Mouse (Mus musculus): Measurements from ENCODE around the gene Polr2l.

Polr2l gene

DNA sequence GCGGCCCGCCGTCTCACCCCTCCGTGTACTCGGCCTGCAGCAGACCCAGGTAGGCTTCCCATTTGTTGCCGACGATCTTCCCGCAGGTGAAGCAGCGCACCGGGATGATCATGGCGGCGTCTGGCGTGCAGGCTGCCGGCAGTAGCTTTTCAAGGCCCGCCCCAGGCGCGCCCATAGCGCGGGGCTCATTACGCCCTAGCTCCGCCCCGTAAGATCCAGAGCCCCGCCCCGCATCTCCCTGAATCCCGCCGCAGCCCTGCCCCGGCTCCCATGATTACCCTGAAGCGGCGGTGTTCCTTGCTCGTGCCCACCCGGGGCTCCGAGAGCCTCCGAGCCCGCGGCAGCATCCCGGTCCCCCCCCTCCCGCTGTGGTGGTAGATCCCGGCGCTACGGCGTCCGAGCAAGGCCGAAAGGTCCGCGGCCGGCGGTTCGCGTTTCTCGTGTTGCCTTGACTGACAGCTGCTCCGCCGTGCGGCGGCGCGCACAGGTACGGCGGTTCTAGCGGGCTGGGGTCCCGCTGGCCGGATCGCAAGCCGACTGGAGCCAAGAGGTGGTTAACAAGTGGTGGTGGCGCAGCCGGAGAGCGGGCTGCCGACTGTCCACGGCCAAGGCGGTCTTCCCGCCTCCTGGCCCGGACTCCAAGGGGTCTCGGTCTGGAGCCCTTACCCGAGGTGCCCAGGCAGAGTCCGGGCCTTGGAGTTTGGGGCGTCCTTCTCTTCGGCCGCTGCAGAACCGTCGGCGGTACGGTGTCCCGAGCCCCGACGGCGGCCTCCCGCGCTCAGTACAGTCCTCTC lies at the start of gene Polr2l, which contains the start of gene Tspan4:
TSS of gene Polr2l (minus strand) at position 122 of the 794 bp plus-strand sequence.
TSS of gene Tspan4 (plus strand) at position 230 of the 794 bp plus-strand sequence.
- DNase-seq (ENCODE audit: low read depth) = peak; percentile 68

DNA sequence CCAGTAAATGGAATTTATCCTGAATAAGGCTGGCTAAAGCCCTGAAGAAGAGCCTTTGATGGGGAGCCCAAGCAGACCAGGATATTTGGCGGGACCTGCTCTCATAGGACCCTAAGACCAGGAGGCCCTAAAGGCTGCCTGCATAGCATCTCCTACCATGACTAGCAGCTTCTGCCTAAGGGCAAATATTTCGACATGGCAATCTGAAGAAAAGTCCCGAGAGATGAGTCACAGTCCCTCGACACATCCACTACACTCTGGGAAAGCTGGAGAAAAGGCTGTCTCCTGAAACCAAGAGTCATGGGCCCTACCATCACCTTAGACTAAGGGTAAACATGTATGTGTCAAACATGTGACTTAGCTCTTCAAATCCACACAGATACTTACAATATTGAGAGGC lies 49.3 kb upstream of the Polr2l start:
- no peak for DNase-seq (ENCODE audit: low read depth)

DNA sequence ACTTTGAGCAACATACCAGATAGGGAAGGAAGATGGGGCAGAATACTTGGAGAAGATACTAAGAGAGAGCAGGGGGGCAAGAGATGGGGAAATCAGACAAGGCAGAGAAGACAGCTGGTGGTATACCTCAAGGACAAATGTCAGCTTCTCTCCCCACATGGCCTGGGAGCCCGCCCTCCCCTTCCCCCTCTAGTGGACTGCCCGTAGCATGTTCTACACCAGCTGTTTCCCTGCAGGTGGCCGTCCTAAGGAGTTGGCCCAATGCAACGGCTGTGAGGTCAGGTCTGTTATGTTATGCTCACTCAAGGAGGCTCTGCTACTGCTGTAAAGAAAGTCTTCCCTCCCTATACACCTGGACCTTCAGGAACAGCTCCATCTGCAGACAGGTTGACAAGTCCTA lies 48.1 kb upstream of the Polr2l start:
- DNase-seq (ENCODE audit: low read depth) = no peak

DNA sequence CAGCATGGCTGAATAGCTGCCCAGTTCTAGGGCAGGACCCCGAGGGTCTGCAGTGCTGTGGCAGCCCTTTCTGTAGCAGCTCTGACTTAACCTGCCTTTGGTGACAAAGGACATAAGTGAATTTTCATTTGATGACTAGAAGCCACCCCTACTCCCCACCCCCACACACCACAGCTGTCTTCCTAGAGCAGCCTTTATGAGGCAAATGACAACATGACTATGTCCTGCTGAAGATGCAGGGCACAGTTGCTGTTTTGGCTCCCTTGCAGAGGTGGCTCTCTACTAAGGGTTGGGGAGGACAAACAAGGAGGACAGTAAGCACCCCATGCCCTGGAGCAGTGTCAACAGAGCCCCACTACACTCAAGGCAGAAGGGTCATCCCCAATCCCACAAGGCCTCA lies 44.9 kb upstream of the Polr2l start:
- no peak for DNase-seq (ENCODE audit: low read depth)

DNA sequence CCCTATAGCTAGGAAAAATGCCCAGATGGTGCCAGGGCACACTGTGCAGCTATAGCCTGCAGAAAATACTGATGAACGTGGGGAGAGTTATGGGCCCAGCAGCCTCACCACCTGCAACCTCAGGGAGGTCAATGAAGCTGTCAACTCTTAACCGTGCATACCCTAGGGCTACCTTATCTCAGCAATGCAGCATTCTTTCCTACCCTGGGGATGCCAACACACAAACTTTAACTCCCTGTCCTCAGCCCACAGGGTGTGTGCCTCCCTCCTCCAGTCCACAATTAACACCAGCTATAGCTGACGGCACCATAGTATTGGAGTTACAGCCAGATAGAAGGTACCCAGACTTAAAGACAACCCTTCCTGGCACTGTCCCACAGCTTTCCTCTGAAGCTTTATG lies 44.0 kb upstream of the Polr2l start:
- no peak for DNase-seq (ENCODE audit: low read depth)

DNA sequence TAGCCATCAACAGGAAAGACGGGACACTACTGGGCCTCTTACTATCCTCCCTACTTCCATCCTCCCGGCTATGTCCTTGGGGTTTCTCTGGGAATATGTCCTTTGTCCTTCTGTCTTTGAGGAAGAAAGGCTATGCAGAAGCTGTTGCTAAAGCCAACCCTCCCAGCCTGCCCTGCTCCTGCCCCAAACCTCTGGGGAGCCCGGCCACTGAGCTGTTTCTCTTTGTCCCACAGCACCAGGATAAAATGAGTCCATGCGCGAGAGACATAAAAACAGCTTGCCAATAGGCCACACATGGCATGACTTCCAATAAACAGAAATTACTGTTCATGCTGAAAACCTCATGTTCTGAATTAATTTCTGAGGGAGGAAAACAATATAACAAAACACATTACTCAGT lies 43.4 kb upstream of the Polr2l start:
- DNase-seq (ENCODE audit: low read depth) = no peak

DNA sequence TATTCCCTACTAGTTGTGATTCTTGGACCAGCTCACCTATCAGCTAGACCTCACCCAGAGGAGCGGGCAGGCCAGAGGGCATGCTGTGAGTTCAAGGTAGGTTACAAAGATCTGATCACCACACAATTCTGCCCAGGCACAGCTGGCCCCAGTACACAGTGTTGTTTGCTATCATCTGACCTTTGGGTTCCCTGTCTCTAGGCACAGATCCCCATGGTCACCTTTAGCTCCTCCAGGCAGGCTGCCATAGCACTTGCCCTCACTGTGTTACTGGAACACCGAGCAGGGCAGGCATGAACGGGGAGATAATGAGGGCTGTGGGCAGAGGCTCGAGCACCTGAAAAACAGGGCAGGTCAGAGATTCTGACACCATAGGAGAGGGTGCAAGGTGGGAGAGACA lies 42.7 kb upstream of the Polr2l start:
- no peak for DNase-seq (ENCODE audit: low read depth)

DNA sequence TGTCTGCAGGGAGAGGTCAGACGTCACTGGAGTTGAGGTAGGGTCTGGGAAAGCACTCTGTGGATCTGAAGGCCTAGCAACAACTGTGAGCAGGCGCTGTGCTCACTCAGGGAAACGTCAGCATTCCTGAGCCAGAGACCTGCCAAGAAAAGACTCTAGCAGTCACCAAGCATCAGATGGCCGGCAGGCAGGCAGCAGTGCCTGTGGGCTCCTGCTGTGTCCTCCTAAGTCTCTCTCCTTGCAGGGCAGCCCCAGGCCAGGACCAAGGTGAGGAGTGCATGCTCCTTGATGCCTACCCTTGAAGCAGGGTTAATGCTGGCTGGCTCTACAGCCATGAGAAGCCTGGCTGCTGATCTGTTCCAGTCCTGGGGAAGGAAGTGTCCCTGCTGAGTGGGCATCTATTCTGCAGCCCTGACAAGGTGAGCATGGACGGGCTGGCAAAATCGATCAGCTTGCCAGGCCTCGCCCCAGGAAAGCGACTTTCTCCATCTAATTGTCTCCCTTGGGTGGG lies 35.8 kb upstream of the Polr2l start:
- no peak for DNase-seq (ENCODE audit: low read depth)

DNA sequence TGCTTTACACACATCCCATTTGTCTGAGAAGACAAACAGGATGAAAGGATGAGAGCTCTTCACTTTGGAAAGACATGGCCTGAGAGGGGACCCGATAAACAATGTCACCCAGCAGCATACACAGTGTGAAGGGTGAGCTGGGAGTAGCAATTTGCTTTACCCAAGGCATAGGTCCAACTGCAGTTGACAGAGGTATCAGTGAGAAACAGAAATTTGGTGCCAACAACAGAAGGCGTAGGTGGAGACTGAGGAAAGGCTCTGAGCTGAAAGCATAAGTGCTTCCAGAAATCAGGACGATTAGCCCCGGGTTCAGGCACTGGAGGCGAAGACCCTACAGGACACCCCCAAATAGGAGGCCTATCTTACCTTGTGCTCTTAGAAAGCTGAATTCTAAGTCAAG lies 35.3 kb upstream of the Polr2l start:
- no peak for DNase-seq (ENCODE audit: low read depth)

DNA sequence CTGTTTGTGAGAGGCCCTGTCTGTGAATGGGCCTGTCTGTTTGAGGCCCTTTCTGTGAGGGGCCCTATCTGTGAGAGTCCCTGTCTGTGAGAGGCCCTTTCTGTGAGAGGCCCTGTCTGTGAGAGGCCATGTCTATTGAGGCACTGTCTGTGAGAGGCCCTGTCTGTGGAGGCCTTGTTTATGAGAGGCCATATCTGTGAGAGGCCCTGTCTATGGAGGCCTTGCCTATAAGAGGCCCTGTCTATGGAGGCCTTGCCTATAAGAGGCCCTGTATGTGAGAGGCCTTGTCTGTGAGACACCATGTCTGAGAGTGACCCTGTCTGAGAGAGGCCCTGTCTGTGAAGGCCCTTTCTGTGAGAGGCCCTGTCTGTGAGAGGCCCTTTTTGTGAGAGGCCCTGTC lies 33.2 kb upstream of the Polr2l start:
- no peak for DNase-seq (ENCODE audit: low read depth)

DNA sequence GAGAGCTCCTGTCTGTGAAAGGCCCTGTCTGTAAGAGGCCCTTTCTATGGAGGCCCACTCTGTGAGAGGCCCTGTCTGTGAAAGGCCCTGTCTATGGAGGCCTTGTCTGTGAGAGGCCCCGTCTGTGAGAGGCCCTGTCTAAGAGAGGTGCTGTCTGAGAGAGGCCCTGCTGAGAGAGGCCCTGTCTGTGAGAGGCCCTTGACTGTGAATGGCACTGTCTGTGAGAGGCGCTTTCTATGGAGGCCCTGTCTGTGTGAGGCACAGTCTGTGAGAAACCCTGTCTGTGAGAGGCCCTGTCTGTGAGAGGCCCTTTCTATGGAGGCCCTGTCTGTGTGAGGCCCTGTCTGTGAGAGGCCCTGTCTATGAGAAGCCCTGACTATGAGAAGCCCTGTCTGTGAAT lies 31.3 kb upstream of the Polr2l start:
- DNase-seq (ENCODE audit: low read depth) = no peak

DNA sequence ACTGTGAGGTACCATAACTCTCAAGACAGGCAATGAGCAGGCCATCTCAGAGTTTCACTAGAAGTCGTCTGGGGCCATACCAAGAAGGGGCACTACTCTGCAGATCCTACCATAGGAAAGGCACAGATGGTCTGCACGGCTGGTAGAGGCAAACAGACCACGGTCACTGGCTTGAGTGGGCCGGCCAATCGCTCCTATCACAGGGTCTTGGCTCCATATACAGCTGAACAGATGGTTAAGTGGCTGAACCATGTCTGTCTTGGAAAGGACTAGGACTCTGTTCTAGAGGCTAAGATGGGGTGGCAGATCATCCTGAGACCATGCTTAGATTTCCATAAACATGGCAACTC lies 27.6 kb upstream of the Polr2l start:
- no peak for DNase-seq (ENCODE audit: low read depth)

DNA sequence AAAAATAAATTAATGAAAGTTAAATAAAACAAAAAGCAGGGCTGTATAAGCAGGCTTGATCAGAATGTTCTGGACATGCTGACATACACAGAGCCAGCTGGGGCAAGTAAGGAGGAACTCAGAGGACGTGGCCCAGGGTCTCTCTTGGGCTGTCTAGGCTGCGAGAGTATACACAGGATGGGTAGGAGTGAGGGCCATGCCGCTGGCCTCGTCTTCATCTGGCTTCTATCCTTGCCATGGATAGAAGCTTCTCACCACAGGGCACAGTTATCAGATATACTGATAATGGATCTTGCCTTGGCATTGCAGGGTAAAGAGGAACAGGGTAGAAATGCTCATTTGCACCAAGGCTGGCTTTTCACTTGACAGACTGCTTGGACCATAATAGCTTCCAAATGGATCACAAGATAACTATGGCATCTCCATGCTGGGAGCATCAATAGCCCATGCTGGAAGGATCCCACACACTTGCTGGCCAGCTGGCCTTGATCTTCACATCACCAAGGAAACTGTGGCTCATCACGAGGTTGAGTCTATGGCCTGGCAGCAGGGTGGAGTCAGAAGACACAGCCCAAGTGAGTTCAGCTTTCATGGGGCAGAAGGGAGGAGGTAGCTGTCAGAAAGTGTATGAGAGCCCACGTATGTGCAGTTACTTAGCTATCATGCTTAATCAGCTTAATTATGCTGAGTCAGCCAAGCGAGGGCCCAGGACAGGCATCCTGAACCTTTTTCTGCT lies 27.1 kb upstream of the Polr2l start:
- DNase-seq (ENCODE audit: low read depth) = no peak

DNA sequence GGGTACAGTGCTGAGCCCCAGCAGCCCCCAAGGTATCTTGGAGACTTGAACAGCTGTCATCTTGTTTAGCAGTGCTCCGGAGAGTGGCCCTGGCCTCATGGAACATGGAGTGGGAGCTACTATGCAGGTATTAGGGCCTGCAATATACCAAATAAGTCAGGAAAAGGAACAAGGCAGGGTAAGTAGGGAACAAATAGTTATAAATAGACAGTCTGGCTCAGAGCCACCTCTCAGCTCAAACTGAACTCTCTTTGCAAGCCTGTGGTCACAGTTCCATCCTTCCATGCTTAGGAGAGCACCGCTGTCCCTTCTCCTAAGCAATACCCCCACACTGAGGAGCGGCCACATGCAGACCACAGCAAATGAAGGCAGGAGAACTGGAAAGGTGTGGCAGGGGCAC lies 22.7 kb upstream of the Polr2l start:
- DNase-seq (ENCODE audit: low read depth) = no peak

DNA sequence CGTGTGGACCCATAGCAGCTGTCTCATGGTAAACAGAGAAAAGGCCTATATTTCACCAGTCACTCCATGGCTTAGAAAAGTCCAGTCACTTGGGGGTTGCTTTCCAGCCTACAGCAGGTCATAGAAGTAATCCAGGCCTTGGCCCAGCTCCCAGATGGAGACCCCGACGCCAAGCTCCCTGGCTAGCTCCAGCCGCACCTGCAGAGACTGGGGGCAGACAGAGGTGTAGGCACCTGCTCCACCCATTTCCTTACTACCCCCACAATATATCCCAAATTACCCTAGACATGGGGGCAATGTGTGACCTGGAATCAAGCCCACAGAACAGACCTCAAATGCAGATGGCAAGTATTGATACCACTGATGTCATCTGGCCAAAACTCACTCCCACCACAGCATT lies 21.0 kb upstream of the Polr2l start:
- no peak for DNase-seq (ENCODE audit: low read depth)

DNA sequence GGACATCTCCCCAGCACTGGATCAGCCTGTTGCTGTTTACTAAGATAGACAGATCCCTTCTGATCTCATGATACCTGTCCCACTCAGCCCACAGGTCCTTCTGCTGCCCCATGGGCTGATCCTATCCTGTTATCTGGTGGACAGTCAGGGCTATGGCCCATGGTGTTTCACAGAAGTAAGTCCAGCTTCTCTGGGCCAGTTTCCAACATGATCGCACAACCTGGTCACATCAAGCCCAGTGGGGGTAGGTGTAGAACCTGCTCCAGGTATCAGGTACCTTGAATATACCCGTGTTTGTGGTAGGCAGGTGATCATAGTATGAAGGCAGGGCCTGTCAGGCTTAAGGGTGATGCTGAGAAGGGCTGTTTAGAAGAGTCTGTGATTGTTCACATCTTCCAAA lies 20.4 kb upstream of the Polr2l start:
- no peak for DNase-seq (ENCODE audit: low read depth)

DNA sequence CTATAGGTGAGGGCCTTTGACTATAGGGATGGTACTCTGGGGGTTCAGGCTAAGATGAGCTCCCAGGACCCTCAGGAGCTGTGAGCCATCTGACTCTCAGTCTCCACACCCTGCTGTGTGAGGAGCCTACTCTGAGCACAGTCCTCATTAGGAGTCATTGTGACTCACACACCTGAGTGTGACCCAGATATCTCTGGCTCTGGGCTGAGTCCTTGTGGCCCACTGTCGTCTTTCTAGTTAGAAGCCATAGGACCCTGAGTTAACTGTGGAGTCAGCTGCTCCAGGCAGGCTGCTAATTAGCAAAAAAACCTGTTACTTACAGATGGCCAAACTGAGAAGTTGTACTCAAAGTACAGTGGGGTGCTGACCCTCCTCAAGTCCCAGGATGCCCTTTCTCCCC lies 18.8 kb upstream of the Polr2l start:
- no peak for DNase-seq (ENCODE audit: low read depth)

DNA sequence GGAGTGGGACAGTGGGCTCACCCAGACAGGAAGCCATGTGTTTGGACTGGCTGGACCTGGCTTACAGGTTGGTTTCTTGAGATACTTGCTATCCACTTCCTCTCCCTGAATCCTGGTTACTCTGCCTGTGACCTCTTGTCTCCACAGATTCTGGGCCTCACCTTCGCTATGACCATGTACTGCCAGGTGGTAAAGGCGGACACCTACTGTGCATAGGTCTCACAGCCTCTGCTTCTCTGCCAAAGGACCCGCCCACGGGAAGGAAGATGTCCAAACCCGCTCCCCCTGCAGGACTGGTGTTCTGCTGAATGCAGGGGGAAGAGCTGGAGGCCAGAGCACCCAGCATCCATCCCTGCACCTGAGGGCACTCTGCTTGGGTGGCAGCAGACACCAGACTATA lies 17.8 kb upstream of the Polr2l start:
- DNase-seq (ENCODE audit: low read depth) = no peak

DNA sequence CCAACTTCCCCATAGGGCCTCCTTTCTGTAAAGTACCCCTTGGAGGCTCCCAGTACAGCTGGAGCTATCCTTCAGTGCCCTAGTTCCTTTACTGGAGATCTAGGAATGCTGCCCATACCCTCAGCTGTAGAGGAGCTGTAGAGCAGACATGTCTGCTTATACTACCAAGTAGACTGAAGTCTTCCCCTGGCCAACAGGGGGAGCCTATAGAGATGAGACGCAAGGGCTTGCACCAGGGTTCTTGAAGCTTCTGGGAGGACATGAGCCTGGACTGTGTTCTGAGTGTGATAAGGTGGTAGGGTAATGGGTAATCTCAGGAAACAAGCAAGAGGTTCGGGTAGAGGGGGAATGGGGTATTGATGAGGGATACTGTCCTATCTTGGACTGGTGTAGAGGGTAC lies 16.2 kb upstream of the Polr2l start:
- no peak for DNase-seq (ENCODE audit: low read depth)

DNA sequence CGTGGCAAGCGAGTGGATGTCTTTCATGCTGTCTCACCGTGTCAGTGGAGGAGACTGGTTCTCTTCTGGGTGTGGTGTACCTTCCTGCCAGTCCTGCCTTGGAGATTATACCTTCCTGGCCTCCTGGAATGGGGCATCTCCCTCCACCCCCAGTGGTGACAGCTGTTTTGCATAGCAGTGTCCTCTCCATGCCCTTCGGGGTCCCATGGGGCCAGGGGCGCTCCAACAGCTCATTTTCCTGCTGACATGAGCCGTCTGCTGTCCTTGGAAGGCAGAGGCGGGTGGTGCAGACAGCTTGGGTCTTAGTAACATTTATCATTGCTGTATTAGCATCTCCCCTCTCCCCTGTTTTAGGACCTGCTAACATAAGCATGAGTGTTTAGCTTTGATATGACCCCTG lies 12.2 kb upstream of the Polr2l start:
- no peak for DNase-seq (ENCODE audit: low read depth)

DNA sequence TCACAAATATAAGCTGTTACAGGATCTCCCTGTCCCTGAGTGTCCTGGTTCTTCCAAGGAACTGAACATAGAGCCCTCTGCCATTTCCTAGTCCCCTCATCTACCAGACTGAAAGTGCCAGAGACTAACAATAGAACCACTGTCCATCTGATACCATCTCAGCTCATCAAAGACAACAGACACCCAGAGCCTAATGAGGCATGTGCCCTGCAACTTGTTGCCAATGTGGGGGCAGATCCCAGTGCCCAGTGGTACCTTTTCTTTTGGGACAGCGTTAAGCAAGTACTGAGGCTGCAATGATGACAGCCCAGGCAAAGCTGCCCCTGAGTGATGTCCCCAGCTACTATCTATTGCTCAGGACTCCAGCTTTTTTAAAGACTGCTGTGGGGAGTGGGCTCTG lies 11.3 kb upstream of the Polr2l start:
- DNase-seq (ENCODE audit: low read depth) = no peak

DNA sequence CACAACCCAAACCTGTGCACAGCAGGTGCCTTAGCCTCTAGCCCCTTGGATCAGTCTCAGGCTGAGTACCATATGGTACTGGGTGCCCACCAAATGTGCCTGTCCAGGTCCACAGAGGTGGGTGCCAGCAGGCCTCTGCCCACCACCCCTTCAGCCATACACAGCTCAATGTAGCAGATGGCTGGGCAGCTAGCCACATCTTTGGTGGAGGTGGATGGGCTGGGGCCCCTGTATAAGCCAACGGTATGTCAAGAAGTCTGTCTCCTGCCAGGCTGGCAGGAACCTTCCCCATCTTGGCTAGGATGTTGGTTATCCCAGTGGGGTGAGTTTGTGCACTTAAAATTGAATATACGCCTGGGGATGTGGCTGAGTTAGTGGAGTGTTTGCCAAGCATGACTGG lies 10.7 kb upstream of the Polr2l start:
- no peak for DNase-seq (ENCODE audit: low read depth)

DNA sequence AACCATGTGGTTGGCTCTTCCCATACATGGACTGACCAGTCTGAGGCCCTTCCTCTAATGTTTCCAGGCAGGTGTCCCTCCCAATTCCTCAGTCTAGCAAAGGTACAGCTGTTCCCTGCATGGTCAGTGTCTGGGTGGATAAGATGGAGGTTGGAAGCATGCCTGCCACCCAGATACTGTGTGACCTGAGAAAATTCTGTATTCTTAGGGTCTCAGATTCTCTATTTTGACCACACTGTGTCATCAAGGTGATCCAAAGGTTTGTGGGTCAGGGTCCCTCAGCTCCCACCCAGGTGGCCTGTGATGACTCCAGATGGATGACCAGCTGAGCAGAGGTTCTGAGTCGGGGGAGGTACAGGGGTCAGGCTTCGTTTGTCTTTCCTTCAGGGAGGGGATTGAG lies 10.3 kb upstream of the Polr2l start:
- DNase-seq (ENCODE audit: low read depth) = no peak
